Mouse (Mus musculus) cerebellum, adult (tissue): ENCODE measurements at regions not wholly inside any gene's neighbourhood (a gene's known extent, or its start where the extent isn't known, plus 50 kb on each side); places are given as distances from the start of the nearest gene placed in this dataset.
A peak's percentile ranks its signal among the peaks of the same experiment; 100 is the strongest.

Experiments
- ATAC-seq: cut with Nextera tagmentation; 2 replicates; pipeline ENCODE4 v1.9.2; 2017; ENCODE audit warnings: mild to moderate bottlenecking, moderate library complexity, mixed read lengths; ENCODE audit not compliant: insufficient number of reproducible peaks, low FRiP score, low TSS enrichment

GRCm38 (mm10) chr7:95809626-95810025 lies 361.4 kb upstream of the Tenm4 start:
- ATAC-seq = no peak

- no peak for ATAC-seq
Observed at GRCm38 (mm10) chr7:95810096-95810495, 360.9 kb upstream of the Tenm4 start.

- ATAC-seq = no peak
Observed at GRCm38 (mm10) chr7:95814865-95815264, 356.2 kb upstream of the Tenm4 start.

- ATAC-seq = no peak
Observed at GRCm38 (mm10) chr7:95823539-95823938, 347.5 kb upstream of the Tenm4 start.

- ATAC-seq = no peak
Observed at GRCm38 (mm10) chr7:95829889-95830288, 341.2 kb upstream of the Tenm4 start.

- no peak for ATAC-seq
Observed at GRCm38 (mm10) chr7:95834236-95834919, 336.7 kb upstream of the Tenm4 start.

- no peak for ATAC-seq
Observed at GRCm38 (mm10) chr7:95840476-95840875, 330.6 kb upstream of the Tenm4 start.

GRCm38 (mm10) chr7:95849874-95850273 lies 321.2 kb upstream of the Tenm4 start:
- ATAC-seq = no peak

- ATAC-seq = no peak
Observed at GRCm38 (mm10) chr7:95852630-95853029, 318.4 kb upstream of the Tenm4 start.

GRCm38 (mm10) chr7:95853225-95853812 lies 317.7 kb upstream of the Tenm4 start:
- ATAC-seq = no peak

- ATAC-seq = no peak
Observed at GRCm38 (mm10) chr7:95858247-95858646, 312.8 kb upstream of the Tenm4 start.

- ATAC-seq = no peak
Observed at GRCm38 (mm10) chr7:95864233-95864632, 306.8 kb upstream of the Tenm4 start.

GRCm38 (mm10) chr7:95865270-95865669 lies 305.8 kb upstream of the Tenm4 start:
- ATAC-seq = no peak

- ATAC-seq = no peak
Observed at GRCm38 (mm10) chr7:95868753-95869152, 302.3 kb upstream of the Tenm4 start.

GRCm38 (mm10) chr7:95880576-95881267 lies 290.3 kb upstream of the Tenm4 start:
- ATAC-seq = no peak

- ATAC-seq = no peak
Observed at GRCm38 (mm10) chr7:95901524-95901923, 269.5 kb upstream of the Tenm4 start.

- ATAC-seq = no peak
Observed at GRCm38 (mm10) chr7:95914406-95915080, 256.5 kb upstream of the Tenm4 start.

GRCm38 (mm10) chr7:95919932-95920331 lies 251.1 kb upstream of the Tenm4 start:
- ATAC-seq = no peak

- ATAC-seq = no peak
Observed at GRCm38 (mm10) chr7:95924805-95925204, 246.2 kb upstream of the Tenm4 start.

GRCm38 (mm10) chr7:95926119-95927039 lies 244.7 kb upstream of the Tenm4 start:
- ATAC-seq = peak; percentile 64
